Mouse (Mus musculus) spleen, adult 12 weeks (tissue): ENCODE data around the gene Znrf4.

ENCODE experiments used
- DNase-seq: peaks from one replicate; pipeline ENCODE4 v3.0.0; 2022; ENCODE audit warnings: low spot score

Znrf4 gene

GRCm38 (mm10) chr17:56488028-56488427, 24.2 kb downstream of the Znrf4 start:
- DNase-seq, result no peak

DNA sequence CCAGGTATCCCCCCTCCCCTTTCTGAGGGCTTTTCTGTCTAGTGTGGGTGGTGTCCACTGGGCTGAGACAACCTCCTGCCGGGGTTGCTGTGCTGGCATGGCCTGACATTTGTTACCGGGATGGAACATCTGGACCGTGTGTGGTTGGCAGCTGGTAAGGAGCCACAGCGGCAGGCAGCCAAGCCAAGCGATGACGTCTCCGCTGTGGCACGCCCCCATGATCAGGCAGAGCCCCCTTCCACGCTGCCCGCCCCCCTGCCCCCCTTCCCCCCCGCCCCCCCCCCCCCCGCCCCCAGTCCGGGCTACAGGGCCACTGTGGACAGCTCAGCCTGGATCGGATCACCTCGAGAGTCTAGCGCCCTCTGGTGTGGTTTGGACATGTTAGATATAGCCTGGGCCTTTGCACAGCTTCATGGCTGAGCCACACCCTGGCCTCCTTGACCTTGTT, 24.8 kb downstream of the Znrf4 start:
- DNase-seq, result no peak

DNA sequence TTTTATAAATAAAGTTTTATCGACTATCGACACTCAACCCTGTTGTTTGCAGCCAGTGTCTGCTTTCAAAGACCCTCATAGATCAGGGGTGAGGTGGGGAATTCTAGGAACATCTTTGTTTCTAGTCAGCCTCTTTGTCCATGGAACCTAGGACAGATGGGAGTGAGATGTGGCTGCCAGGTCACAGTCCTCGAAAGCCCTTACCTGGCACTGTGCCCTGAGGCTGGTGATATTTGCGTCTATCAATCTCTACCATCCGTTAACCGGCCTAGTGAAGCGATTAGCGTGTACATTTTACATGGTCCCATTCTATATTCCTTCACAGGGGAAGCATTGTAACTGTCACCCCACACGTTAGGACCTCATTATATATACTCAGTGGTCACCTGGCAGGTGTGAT, 26.3 kb downstream of the Znrf4 start:
- DNase-seq, result no peak

DNA sequence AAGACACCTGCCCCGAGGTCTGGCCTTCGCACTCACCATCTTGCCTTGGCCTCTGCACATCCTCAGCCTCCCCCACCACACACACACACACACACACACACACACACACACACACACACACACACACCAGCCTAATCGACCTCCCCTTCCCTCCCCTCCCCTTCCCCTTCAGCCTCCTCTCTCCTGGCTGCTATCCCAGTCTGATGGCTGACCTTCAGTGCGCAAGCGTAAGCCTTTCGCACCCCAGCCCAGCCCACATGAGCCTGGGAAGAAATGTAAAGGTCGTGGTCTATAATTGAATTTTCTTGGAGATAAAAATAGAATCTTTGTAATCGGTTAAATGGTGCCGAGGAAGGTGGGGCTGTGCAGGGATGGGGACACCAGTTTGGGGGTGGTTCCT, 27.1 kb downstream of the Znrf4 start:
- DNase-seq, result no peak

DNA sequence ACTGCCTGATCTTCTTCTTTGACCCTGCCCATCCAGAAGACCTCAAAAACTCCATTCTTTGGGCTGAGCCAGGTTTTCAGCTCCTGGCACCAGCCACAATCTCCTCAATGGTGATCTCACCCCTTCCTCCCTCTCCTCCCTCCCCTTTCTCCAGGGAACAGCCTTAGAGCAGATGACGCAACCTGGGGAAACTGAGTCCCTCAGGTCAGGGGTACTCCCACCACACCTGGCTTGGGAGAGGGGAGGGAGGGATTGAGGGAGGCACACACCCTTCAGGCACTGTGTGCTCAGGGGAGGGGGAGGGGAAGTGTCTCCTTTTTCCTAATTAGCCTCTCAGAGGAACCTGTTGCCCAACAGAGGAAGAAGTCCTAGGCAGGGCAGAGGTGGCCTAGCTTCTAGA, 29.6 kb downstream of the Znrf4 start:
- DNase-seq, result no peak

GRCm38 (mm10) chr17:56479358-56479757, 32.9 kb downstream of the Znrf4 start:
- no peak for DNase-seq

GRCm38 (mm10) chr17:56478191-56478611, 34.0 kb downstream of the Znrf4 start:
- no peak for DNase-seq

- DNase-seq, result no peak
Observed at GRCm38 (mm10) chr17:56477191-56477818, 34.9 kb downstream of the Znrf4 start.

GRCm38 (mm10) chr17:56476402-56476752, 35.9 kb downstream of the Znrf4 start, which contains the start of gene Ptprs:
TSS of gene Ptprs (minus strand) at chr17:56476483.
- DNase-seq, result peak; percentile 66

DNA sequence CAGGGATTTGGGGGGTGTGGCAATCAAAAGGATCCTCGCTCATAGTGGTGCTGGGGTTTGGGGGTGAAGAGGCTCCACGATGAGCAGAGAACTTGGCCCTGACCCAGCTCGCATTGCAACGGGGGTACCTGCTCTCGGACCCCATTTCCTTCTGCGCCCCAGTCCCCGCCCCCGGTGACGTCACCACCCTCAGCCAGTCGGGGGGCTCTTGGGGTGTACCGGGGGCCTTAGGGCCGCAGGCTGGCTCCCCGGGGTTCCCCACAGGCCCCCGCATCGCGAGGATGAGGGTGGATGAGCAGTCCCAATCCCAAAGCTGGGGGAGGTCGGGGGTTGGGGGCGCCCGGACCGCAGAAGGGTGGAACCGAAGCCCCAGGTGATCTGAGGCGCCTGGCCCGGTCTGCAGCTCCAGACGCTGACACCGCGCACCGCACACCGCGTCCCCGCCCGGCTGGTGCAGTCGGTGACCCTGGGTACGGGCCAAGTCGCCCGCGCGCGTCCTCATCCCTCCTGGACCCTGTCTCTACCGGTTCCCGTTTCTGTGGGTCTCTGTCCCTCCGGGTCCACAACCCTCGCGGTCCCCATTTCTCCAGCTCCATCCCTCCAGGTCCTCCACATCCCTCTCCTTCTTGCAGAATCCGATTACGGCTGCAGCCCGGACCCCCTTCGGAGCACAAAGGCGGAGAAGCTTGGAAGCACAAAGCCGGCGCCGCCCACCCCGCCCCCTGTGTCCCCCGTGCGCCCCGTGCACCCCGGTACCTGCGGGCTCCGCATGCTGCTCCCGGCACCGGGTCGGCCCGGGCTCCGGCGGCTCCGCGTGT, 36.4 kb downstream of the Znrf4 start:
- DNase-seq, result no peak

GRCm38 (mm10) chr17:56474831-56475581, 37.2 kb downstream of the Znrf4 start:
- no peak for DNase-seq

- no peak for DNase-seq
Observed at GRCm38 (mm10) chr17:56474311-56474830, 37.9 kb downstream of the Znrf4 start.

DNA sequence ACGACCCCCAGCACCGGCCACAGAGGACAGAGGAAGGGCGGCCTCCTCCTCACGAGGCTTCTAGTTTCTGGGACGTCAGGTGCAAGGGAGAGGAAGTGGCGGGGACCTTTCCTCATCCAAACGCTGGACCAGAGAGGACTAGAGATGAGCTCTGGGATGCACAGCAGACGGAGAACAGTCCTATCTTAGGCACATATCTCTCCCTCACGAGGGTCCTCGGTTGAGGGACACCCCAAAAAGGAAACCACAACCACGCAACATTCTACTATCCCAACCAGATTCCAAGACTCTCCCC, 38.7 kb downstream of the Znrf4 start:
- no peak for DNase-seq

DNA sequence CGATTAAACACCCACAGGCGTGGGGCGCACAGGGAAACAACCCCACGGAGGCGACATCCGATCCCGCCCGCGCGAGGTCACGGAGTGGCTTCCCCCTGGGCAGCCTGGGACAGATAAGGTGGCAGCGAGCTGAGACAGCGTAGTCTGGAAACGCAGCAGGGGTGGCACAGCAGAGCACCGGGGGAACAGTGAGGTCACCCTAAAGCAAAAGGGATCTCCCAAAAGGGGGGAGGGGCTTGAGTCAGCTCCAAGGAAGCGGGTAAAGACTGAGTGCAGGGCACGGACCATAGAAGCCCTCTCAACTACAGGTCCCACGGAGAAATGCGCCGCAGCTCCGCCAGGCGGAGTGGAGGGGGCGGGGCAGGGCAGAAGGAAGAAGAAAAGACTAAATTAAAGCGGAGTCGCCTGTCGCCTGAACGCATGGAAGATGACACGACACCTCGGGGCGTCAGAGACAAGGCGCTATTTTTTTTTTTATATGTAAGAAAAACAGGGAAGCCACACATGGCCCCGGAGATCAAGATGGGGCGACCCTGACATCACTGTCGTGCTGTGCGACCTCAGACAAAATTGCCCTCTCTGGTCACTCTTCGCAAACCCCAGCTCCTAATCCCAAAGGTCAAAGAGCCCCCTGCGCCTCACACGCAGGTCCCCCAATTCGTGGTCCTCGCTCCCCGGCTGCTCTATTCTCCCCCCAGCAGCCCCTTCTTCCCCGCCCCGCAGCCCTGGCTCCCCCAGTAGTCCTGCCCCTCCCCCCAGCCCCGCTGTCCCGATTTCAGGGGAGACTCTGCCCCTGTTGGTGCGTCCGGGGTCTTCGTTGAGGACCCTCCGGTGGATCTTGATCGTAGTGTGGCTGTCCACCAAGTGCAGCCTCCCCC, 39.3 kb downstream of the Znrf4 start:
- peak; percentile 57 for DNase-seq

GRCm38 (mm10) chr17:56472121-56472520, 40.1 kb downstream of the Znrf4 start:
- no peak for DNase-seq

GRCm38 (mm10) chr17:56471136-56471535, 41.1 kb downstream of the Znrf4 start:
- no peak for DNase-seq

DNA sequence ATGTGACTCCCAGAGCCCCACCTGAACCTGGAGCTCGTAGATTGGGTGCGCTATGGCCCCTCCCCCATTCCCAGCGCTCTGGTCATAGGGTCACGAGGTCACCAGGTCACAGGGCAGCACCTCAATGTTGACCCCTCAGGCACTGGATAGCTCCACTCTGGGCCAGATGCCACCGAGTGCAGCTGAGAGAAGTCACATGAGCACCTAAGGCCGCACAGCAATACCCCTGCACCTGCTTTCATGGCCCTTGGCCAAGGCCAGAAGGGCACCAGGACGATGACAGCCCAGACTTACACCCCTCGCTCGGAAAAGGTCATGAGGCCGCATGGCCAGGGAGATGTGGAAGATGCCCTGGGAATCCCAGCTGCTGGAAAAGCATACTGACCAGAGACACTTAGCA, 41.7 kb downstream of the Znrf4 start:
- no peak for DNase-seq

DNA sequence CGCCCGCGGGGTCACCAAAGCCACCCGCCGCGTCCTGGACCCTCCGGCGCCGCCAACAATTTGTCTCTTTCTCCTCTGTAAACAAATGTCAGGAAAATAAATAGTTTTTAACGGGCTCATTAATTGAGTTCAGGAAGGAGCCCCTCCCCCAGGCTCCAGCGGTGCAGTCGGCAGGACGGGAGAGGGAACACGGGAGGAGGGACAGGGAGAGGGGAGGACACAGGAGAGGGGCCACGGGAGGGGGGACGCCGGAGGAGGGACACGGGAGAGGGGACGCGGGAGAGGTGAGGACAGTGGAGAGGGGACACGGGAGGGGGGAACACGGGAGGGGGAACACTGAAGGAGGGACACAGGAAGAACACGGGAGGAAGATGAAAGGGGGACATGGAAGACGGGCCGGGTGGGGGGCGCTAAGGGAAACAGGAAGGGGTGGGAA, 42.2 kb downstream of the Znrf4 start:
- no peak for DNase-seq

GRCm38 (mm10) chr17:56469275-56469674, 43.0 kb downstream of the Znrf4 start:
- DNase-seq, result no peak

GRCm38 (mm10) chr17:56468870-56469269, 43.4 kb downstream of the Znrf4 start:
- no peak for DNase-seq

DNA sequence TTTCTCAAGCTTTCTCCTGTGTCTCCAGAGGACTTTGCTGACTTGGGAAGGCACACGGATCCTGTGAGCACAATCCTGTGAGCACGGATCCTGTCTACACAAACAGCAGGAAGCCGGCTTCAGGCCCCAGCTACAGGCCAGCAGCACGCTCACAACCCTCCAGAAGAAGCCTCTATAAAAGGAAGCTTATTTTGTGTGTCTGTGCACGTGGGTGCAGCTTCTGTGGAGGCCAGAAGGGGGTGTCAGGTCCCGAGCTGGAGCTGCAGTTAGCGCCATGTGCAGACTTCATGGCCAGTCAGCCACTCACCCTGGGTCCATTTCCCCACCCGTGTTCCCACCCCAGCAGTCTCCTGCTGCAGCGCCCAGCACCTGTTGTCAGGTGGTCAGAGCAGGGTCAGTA, 43.9 kb downstream of the Znrf4 start:
- no peak for DNase-seq

- no peak for DNase-seq
Observed at GRCm38 (mm10) chr17:56467456-56467884, 44.8 kb downstream of the Znrf4 start.
